Mouse (Mus musculus) C2C12 (cell line): Measurements from ENCODE around the gene Bex3.

ENCODE experiments used
- CEBPB ChIP-seq: IDR thresholded peaks from one replicate; pipeline ENCODE4 v1.6.1; 2011; ENCODE audit warnings: low read depth, mild to moderate bottlenecking, control low read depth, moderate library complexity
- CTCF ChIP-seq: IDR thresholded peaks from one replicate; pipeline ENCODE4 v1.5.1; 2011; ENCODE audit not compliant: control insufficient read depth, insufficient read depth, insufficient read length
- MYOD1 ChIP-seq: IDR thresholded peaks from one replicate; pipeline ENCODE4 v1.6.1; 2011; ENCODE audit warnings: low read depth; ENCODE audit not compliant: control insufficient read depth, insufficient read length
- MYOG ChIP-seq: IDR thresholded peaks from one replicate; pipeline ENCODE4 v1.6.1; 2011; ENCODE audit not compliant: control insufficient read depth, insufficient read length; ENCODE audit errors: extremely low read depth
- USF1 ChIP-seq: IDR thresholded peaks from one replicate; pipeline ENCODE4 v1.6.1; 2011; ENCODE audit warnings: low read depth, mild to moderate bottlenecking, control low read depth, moderate library complexity

DNA sequence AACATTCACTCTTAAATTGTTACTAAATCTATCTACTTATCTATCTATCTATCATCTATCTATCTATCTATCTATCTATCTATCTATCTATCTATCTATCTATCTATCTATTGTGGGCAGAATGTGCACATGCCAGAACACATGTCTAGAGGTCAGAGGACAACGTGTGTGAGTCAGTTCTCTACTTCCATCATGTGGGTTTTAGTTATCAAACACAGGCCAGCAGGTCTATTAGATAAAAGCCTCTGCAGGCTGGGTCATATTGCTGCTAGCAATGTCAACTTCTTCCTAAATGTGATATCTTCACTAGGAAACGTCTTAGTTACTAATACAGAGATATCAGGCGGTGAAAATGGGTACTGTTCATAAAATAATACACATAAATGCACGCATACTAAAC, 49.9 kb downstream of the Bex3 start:
- TF ChIP-seq CTCF (no peak), MYOD1 (no peak), CEBPB (no peak), MYOG (no peak), USF1 (no peak)
